Comparison of ENCODE assay signal across 8 mouse cellular contexts in genomic region chr9:67617341-67618217, GRCm38 (mm10). TPM values are rescaled to one million over a fixed set of nuclear protein-coding genes. Genes with fewer than 3 reads are reported as not detected.
A peak's percentile ranks its signal among the peaks of the same experiment; 100 is the strongest.
DNase-seq lines count a peak whose midpoint lies in the region; TF ChIP-seq lines count a peak whose summit lies in the region.
"Had no signal": no experiment of that assay in that cellular context is flagged by ENCODE, and none has a peak within 500 bp of the region (broad histone marks: within the 10 kb centered on the region; RNA-seq: fewer than 3 reads in every experiment).

No protein-coding gene starts in this region.

- no peaks in the 10 kb centered on the region for H3K27me3 ChIP-seq in embryonic facial prominence, embryonic 10.5 days (replicated peaks; ENCODE audit: low read depth, poor library complexity, severe bottlenecking)

- H3K4me1 ChIP-seq in embryonic facial prominence, embryonic 10.5 days: peaks cover 75% of the 10 kb centered on the region

- no peaks in the 10 kb centered on the region for H3K36me3 ChIP-seq in embryonic facial prominence, embryonic 10.5 days (replicated peaks)

- H3K27ac ChIP-seq in embryonic facial prominence, embryonic 10.5 days (replicated peaks): peak overlapping the region; percentile 81
- H3K27ac ChIP-seq in layer of hippocampus, adult 2 months: no peak overlapping the region

- H3K4me3 ChIP-seq in embryonic facial prominence, embryonic 10.5 days: peak overlapping the region; percentile 23; the same call in 1 of the 2 replicates
- no peak overlapping the region for H3K4me3 ChIP-seq in layer of hippocampus, adult 2 months

- DNase-seq in ES-CJ7 (ENCODE audit: low read depth, low spot score): peak; percentile 68
- peak; percentile 59 for DNase-seq in R1 (ENCODE audit: low read depth, low spot score)
- DNase-seq in embryonic facial prominence, embryonic 10.5 days (ENCODE audit: low spot score): peak; percentile 76
- DNase-seq in kidney, postnatal 10 days: peak; percentile 73
- no peak for DNase-seq in lung, postnatal 36 days
- DNase-seq in adipocyte (ENCODE audit: low spot score): no peak
- DNase-seq in layer of hippocampus, adult 2 months (ENCODE audit: low spot score in 2 of 2): no peak
- DNase-seq: adrenal gland, adult 2 months had no signal

- TF ChIP-seq CTCF in layer of hippocampus, adult 2 months (conservative IDR thresholded peaks at IDR 0.05): no peak

- H3K9me3 ChIP-seq in embryonic facial prominence, embryonic 10.5 days: no peaks in the 10 kb centered on the region

- 24% methylated on average over 14 of the region's 14 CpGs for WGBS in embryonic facial prominence, embryonic 10.5 days

RNA-seq across cellular contexts. Expression of gene Tln2, which starts 58.1 kb away (rescaled TPM):
- 36.2 and 40.7 TPM in 2 replicates for polyA plus RNA-seq in embryonic facial prominence, embryonic 10.5 days (2016; fragmentation: Nextera tagmentation; extraction: Ambion mirVana)
- total RNA-seq in layer of hippocampus, adult 2 months (2021): 100 to 1,000 TPM in 1 of 2 experiments, 10 to 100 TPM in 1; 95.2 to 101 TPM

Comparison
In these comparisons a context has a peak if more than half of its experiments do, and no peak if none do; other contexts are left out.
1. DNase-seq: peak in ES-CJ7 (single experiment), R1 (single experiment), embryonic facial prominence, embryonic 10.5 days (single experiment) and kidney, postnatal 10 days (single experiment); none in lung, postnatal 36 days (single experiment), adipocyte (single experiment) and layer of hippocampus, adult 2 months (0 of 2).